Mouse (Mus musculus) spleen, adult 2 months (tissue): ENCODE measurements around the gene Ttyh1. TPM values are rescaled to one million over a fixed set of nuclear protein-coding genes. Genes with fewer than 3 reads are reported as not detected.

Source experiments
- DNase-seq, 2 experiments: peaks; one replicate each; pipeline versions ENCODE4 v3.0.0 to v3.0.0-alpha.2; 2012 to 2021; ENCODE audit warnings: low spot score in 2 of 2, low read depth in 1 of 2
- H3K27ac ChIP-seq: fragments of 200-500 bp; 2 replicates; pipeline ENCODE4 v1.5.1; 2012; ENCODE audit warnings: low read length, inconsistent platforms; ENCODE audit not compliant: insufficient read depth
- H3K27me3 ChIP-seq: fragments of 200-500 bp; 2 replicates; pipeline ENCODE4 v1.6.1; 2012; ENCODE audit warnings: mild to moderate bottlenecking, moderate library complexity, low read length, inconsistent platforms; ENCODE audit not compliant: control insufficient read depth, insufficient read depth
- H3K36me3 ChIP-seq: fragments of 200-500 bp; 2 replicates; pipeline ENCODE4 v1.6.1; 2012; ENCODE audit warnings: mild to moderate bottlenecking, low read length, inconsistent platforms; ENCODE audit not compliant: control insufficient read depth, insufficient read depth
- H3K4me1 ChIP-seq: fragments of 200-500 bp; 2 replicates; pipeline ENCODE4 v1.6.1; 2011; ENCODE audit warnings: inconsistent platforms; ENCODE audit not compliant: control insufficient read depth, insufficient read depth, insufficient read length
- H3K4me3 ChIP-seq: fragments of 200-500 bp; 2 replicates; pipeline ENCODE4 v1.5.1; 2011; ENCODE audit warnings: mild to moderate bottlenecking, inconsistent platforms; ENCODE audit not compliant: insufficient read depth, insufficient read length; ENCODE audit errors: extremely low read depth
- CTCF ChIP-seq: fragments of 200-500 bp; IDR thresholded peaks from 2 replicates; pipeline ENCODE4 v1.5.1; 2011; ENCODE audit warnings: mild to moderate bottlenecking, inconsistent platforms; ENCODE audit not compliant: insufficient read depth, insufficient read length, insufficient replicate concordance; ENCODE audit errors: extremely low read depth
- POLR2A ChIP-seq: fragments of 200-500 bp; IDR thresholded peaks from 2 replicates; pipeline ENCODE4 v1.6.1; 2011; ENCODE audit warnings: low read depth, low read length, inconsistent platforms
- WGBS: fragments of 180-500 bp; shearing (Covaris S2); methylation state at CpG from one replicate; pipeline ENCODE4 v1.1.7; 2018; 5-methylcytosine and 5-hydroxymethylcytosine counted together
- polyA plus RNA-seq: library from polyadenylated mRNA; depleted of rRNA; stranded (reverse); fragments of >200 nt; gene quantifications from 2 replicates; pipeline ENCODE4 v1.2.3, GENCODE M21; 2012

The Ttyh1 gene
- polyA plus RNA-seq, 1 experiment, result 5.2 TPM

GRCm38 (mm10) chr7:4098832-4099231, 20.4 kb upstream of the Ttyh1 start:
- H3K36me3 ChIP-seq, result no peaks in the 10 kb centered on the region
- H3K4me3 ChIP-seq, result no peak overlapping the region
- no peaks in the 10 kb centered on the region for H3K27me3 ChIP-seq
- no peak for TF ChIP-seq CTCF
- no peak for TF ChIP-seq POLR2A
- no peak overlapping the region for H3K27ac ChIP-seq
- WGBS, result 49% methylated on average over 2 of the region's 2 CpGs
- H3K4me1 ChIP-seq, result no peaks in the 10 kb centered on the region
- no peak for DNase-seq

- no peak for TF ChIP-seq CTCF
- TF ChIP-seq POLR2A, result no peak
- H3K27me3 ChIP-seq, result no peaks in the 10 kb centered on the region
- no peak overlapping the region for H3K27ac ChIP-seq
- H3K4me1 ChIP-seq, result no peaks in the 10 kb centered on the region
- H3K4me3 ChIP-seq, result no peak overlapping the region
- DNase-seq, result no peak
- no peaks in the 10 kb centered on the region for H3K36me3 ChIP-seq
- WGBS, result 90% methylated on average over 5 of the region's 5 CpGs
Observed at GRCm38 (mm10) chr7:4101144-4101543, 18.1 kb upstream of the Ttyh1 start.

GRCm38 (mm10) chr7:4103411-4103810, 15.8 kb upstream of the Ttyh1 start:
- H3K4me3 ChIP-seq, result no peak overlapping the region
- 17% methylated on average over 4 of the region's 4 CpGs for WGBS
- H3K36me3 ChIP-seq, result no peaks in the 10 kb centered on the region
- no peak for DNase-seq
- TF ChIP-seq POLR2A (no peak), CTCF (peak; percentile 35; the same call in 1 of the 2 replicates)
- H3K27me3 ChIP-seq, result no peaks in the 10 kb centered on the region
- H3K27ac ChIP-seq, result no peak overlapping the region
- H3K4me1 ChIP-seq, result no peaks in the 10 kb centered on the region

GRCm38 (mm10) chr7:4111766-4112165, 7.4 kb upstream of the Ttyh1 start:
- no peak for TF ChIP-seq CTCF

GRCm38 (mm10) chr7:4117050-4117814, 2.0 kb upstream of the Ttyh1 start:
- Histone ChIP-seq H3K4me3 (no peak overlapping the region), H3K4me1 (no peaks in the 10 kb centered on the region; the same call in 1 of the 2 replicates), H3K27ac (no peak overlapping the region), H3K36me3 (no peaks in the 10 kb centered on the region), H3K27me3 (peaks cover 10% of the 10 kb centered on the region)
- DNase-seq, result no peak
- no peak for TF ChIP-seq POLR2A
- 65% methylated on average over 8 of the region's 8 CpGs for WGBS

More at GRCm38 (mm10) chr7:4111766-4112165, 7.4 kb upstream of the Ttyh1 start:
- DNase-seq, result no peak
- 72% methylated on average over 3 of the region's 3 CpGs for WGBS
- Histone ChIP-seq H3K36me3 (no peaks in the 10 kb centered on the region), H3K27me3 (no peaks in the 10 kb centered on the region), H3K4me1 (no peaks in the 10 kb centered on the region), H3K4me3 (no peak overlapping the region), H3K27ac (no peak overlapping the region)

- Histone ChIP-seq H3K4me1 (no peaks in the 10 kb centered on the region; the same call in none of the 2 replicates), H3K27me3 (peaks cover 10% of the 10 kb centered on the region), H3K36me3 (no peaks in the 10 kb centered on the region), H3K4me3 (no peak overlapping the region), H3K27ac (no peak overlapping the region)
- no peak for DNase-seq
- TF ChIP-seq POLR2A (no peak), CTCF (no peak)
- 41% methylated on average over 19 of the region's 19 CpGs for WGBS
Observed at GRCm38 (mm10) chr7:4119976-4120921, 1.0 kb downstream of the Ttyh1 start.
